Mouse (Mus musculus) cerebellum, adult 2 months (tissue): ENCODE results near the gene Isca2.

Experiments used
- CTCF ChIP-seq: fragments of 200-500 bp; IDR thresholded peaks from 2 replicates; pipeline ENCODE4 v1.5.1; 2011; ENCODE audit warnings: low read depth, mild to moderate bottlenecking, control low read depth, low read length, moderate library complexity, borderline replicate concordance; ENCODE audit not compliant: insufficient read depth
- POLR2A ChIP-seq: fragments of 200-500 bp; IDR thresholded peaks from 2 replicates; pipeline ENCODE4 v1.6.1; 2011; ENCODE audit warnings: low read length, control low read depth, borderline replicate concordance; ENCODE audit not compliant: insufficient read depth

DNA sequence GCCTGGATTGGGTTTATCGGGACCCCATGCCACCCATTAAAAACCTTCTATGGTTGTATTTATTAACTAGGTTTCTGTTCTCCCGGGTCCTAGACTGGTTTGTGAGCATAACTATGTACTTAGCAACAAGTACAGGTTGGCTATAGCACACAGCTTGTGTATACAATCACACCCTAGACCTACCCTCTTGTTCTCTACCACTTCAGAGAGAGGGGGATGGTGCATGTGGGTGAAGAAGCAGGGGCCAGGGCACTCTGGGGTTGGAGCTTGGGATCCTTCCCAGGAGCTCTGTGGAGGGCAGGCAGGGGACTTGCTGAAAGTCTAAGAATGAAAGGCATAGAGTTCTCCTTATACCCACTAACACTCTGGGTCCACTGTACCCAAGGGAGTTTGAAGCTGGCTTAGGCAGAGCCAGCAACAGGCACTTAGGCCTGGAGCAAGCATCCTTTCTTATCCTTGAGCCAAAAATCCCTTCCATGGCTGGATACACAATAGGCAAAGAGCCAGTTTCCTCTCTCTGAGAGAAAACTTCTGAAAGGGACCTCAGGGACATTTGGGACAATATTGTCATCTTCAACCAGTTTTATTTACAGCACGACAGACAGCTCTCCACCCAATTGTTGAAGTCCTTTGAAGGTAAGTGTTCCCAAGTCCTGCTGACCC is 41.7 kb downstream of the Isca2 start:
- TF ChIP-seq POLR2A = no peak
- TF ChIP-seq CTCF = no peak
